Mouse (Mus musculus) gastrocnemius, adult 8-10 months (tissue): ENCODE data around the gene Klhl5. TPM values are rescaled to one million over a fixed set of nuclear protein-coding genes. Genes with fewer than 3 reads are reported as not detected.

Source experiments
- DNase-seq, 2 experiments: peaks; one replicate each; pipeline ENCODE4 v3.0.0; 2022; ENCODE audit warnings: low spot score in 2 of 2
- total RNA-seq, 4 experiments: library from RNA; stranded (reverse); gene quantifications; 2 replicates each; pipeline ENCODE4 v1.2.4; 2022

Klhl5 gene
- total RNA-seq, 4 experiments from 2014 or later: 4.5 to 6.0 (median 5.6) TPM

GRCm38 (mm10) chr5:65145499-65146101 lies 38.3 kb downstream of the Klhl5 start:
- no peak for DNase-seq

GRCm38 (mm10) chr5:65146749-65147148 lies 39.4 kb downstream of the Klhl5 start:
- DNase-seq: no peak

GRCm38 (mm10) chr5:65149706-65150105 lies 42.4 kb downstream of the Klhl5 start:
- no peak for DNase-seq

GRCm38 (mm10) chr5:65150376-65150955 lies 43.1 kb downstream of the Klhl5 start:
- no peak for DNase-seq

GRCm38 (mm10) chr5:65151276-65151675 lies 43.9 kb downstream of the Klhl5 start:
- DNase-seq: no peak

GRCm38 (mm10) chr5:65151767-65152166 lies 44.4 kb downstream of the Klhl5 start:
- DNase-seq: no peak

GRCm38 (mm10) chr5:65154287-65154686 lies 46.9 kb downstream of the Klhl5 start:
- DNase-seq: no peak

GRCm38 (mm10) chr5:65156853-65157252 lies 49.5 kb downstream of the Klhl5 start:
- no peak for DNase-seq

GRCm38 (mm10) chr5:65157412-65158381 lies 50.4 kb downstream of the Klhl5 start:
- DNase-seq: peak; percentile 42

- DNase-seq: no peak
Observed at GRCm38 (mm10) chr5:65158696-65159305, 51.5 kb downstream of the Klhl5 start.

GRCm38 (mm10) chr5:65163001-65163400 lies 55.7 kb downstream of the Klhl5 start:
- no peak for DNase-seq

- no peak for DNase-seq
Observed at GRCm38 (mm10) chr5:65163489-65164092, 56.3 kb downstream of the Klhl5 start.

GRCm38 (mm10) chr5:65170206-65170605 lies 62.9 kb downstream of the Klhl5 start:
- no peak for DNase-seq

GRCm38 (mm10) chr5:65175035-65175917 lies 67.9 kb downstream of the Klhl5 start:
- no peak for DNase-seq

- DNase-seq: no peak
Observed at GRCm38 (mm10) chr5:65175918-65176484, 68.7 kb downstream of the Klhl5 start.

- DNase-seq: no peak
Observed at GRCm38 (mm10) chr5:65177026-65177514, 69.7 kb downstream of the Klhl5 start.

- no peak for DNase-seq
Observed at GRCm38 (mm10) chr5:65178477-65178876, 71.1 kb downstream of the Klhl5 start.

GRCm38 (mm10) chr5:65181160-65181793 lies 73.9 kb downstream of the Klhl5 start:
- DNase-seq: no peak

GRCm38 (mm10) chr5:65181794-65182169 lies 74.4 kb downstream of the Klhl5 start:
- DNase-seq: no peak
